Mouse (Mus musculus) stomach, embryonic 16.5 days (tissue): ENCODE measurements around the gene Gm17268. TPM values are rescaled to one million over a fixed set of nuclear protein-coding genes. Genes with fewer than 3 reads are reported as not detected.

Experiments
- ATAC-seq: fragments of 200-750 bp; cut with Nextera tagmentation; 2 replicates; pipeline ENCODE4 v1.8.0; 2017; ENCODE audit warnings: moderate number of reproducible peaks, moderate TSS enrichment; ENCODE audit not compliant: insufficient read depth, low FRiP score
- H3K27ac ChIP-seq: fragments of 300-500 bp; sonication (generic); 2 replicates; pipeline ENCODE4 v1.5.1; 2014; ENCODE audit warnings: low read length
- H3K27me3 ChIP-seq: fragments of 300-500 bp; sonication (generic); 2 replicates; pipeline ENCODE4 v1.6.1; 2014; ENCODE audit warnings: low read length, control low read depth, mixed read lengths; ENCODE audit not compliant: control insufficient read depth, insufficient read depth
- H3K36me3 ChIP-seq: fragments of 300-500 bp; sonication (generic); 2 replicates; pipeline ENCODE4 v1.6.1; 2014; ENCODE audit warnings: low read length; ENCODE audit not compliant: control insufficient read depth, insufficient read depth
- H3K4me1 ChIP-seq: fragments of 300-500 bp; sonication (generic); 2 replicates; pipeline ENCODE4 v1.6.1; 2014; ENCODE audit warnings: low read length, control low read depth, mixed read lengths; ENCODE audit not compliant: control insufficient read depth, insufficient read depth
- H3K4me2 ChIP-seq: fragments of 300-500 bp; sonication (generic); 2 replicates; pipeline ENCODE4 v1.6.1; 2014; ENCODE audit warnings: low read depth, low read length, mixed read lengths
- H3K4me3 ChIP-seq: fragments of 300-500 bp; sonication (generic); replicated peaks from 2 replicates; pipeline ENCODE4 v1.5.1; 2014; ENCODE audit warnings: mild to moderate bottlenecking, low read length
- H3K9ac ChIP-seq: fragments of 300-500 bp; sonication (generic); 2 replicates; pipeline ENCODE4 v1.6.1; 2014; ENCODE audit warnings: low read length
- H3K9me3 ChIP-seq: fragments of 300-500 bp; sonication (generic); replicated peaks from 2 replicates; pipeline ENCODE4 v1.6.1; 2016; ENCODE audit warnings: low read length, control low read depth; ENCODE audit not compliant: control insufficient read depth
- WGBS: fragments of 180-500 bp; shearing (Covaris S2); extraction: QIAGEN DNeasy Blood & Tissue Kit; methylation state at CpG from one replicate; pipeline ENCODE4 v1.1.7; 2014; 5-methylcytosine and 5-hydroxymethylcytosine counted together
- polyA plus RNA-seq: library from polyadenylated mRNA; unstranded; fragments of >200 nt; fragmentation: Nextera tagmentation; extraction: Ambion mirVana; gene quantifications from 2 replicates; pipeline ENCODE4 v1.2.1, GENCODE M21; 2015

Gene Gm17268
- polyA plus RNA-seq, 1 experiment from 2014 or later, result not detected

DNA sequence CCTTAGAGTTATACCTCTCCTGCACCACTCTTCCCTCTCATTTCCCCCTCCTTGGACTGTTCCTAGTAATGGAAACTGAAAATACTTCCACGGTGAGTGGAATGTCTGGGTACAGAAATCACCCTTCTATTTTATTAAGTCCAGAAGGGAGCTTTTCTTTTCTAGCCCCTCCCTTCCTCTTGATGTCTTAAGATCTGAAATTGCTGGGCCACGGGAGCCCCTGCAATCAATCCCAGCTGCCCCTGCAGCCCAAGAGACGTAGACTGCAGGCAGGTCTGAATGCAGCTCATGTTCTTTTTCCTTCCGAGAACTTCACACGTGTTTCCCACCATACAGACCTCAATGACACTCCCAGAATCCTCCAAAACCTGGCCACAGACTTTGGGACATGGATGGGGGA, 37.8 kb downstream of the Gm17268 start:
- WGBS, result 58% methylated on average over 5 of the region's 5 CpGs
- Histone ChIP-seq H3K27me3 (no peaks in the 10 kb centered on the region), H3K4me2 (no peak overlapping the region), H3K4me1 (no peaks in the 10 kb centered on the region), H3K4me3 (no peak overlapping the region), H3K27ac (no peak overlapping the region), H3K9me3 (no peaks in the 10 kb centered on the region), H3K9ac (no peak overlapping the region), H3K36me3 (no peaks in the 10 kb centered on the region)
- no peak for ATAC-seq

DNA sequence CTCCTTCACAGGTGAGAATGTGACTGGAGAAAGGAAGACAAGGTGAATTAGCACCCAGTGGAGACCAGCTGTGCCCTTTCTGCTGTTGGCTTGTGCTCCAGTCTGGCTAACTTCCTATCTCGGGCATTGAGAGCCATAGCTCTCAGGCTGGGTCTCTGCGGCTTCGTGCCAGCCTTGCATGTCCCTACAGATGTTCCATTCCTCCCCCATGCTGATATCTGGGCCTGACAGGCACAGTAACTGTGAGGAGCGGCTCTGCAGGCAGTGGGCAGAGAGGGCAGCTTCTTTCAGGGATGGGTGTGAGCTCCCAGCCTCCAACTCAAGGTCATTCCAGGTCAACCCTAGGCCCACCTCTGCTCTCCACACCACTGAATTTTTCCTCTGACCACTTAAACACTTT, 38.9 kb downstream of the Gm17268 start:
- Histone ChIP-seq H3K4me2 (no peak overlapping the region), H3K4me1 (no peaks in the 10 kb centered on the region), H3K27me3 (no peaks in the 10 kb centered on the region), H3K36me3 (no peaks in the 10 kb centered on the region), H3K27ac (no peak overlapping the region), H3K9ac (no peak overlapping the region), H3K9me3 (no peaks in the 10 kb centered on the region), H3K4me3 (no peak overlapping the region)
- 75% methylated on average over 4 of the region's 4 CpGs for WGBS
- ATAC-seq, result no peak

DNA sequence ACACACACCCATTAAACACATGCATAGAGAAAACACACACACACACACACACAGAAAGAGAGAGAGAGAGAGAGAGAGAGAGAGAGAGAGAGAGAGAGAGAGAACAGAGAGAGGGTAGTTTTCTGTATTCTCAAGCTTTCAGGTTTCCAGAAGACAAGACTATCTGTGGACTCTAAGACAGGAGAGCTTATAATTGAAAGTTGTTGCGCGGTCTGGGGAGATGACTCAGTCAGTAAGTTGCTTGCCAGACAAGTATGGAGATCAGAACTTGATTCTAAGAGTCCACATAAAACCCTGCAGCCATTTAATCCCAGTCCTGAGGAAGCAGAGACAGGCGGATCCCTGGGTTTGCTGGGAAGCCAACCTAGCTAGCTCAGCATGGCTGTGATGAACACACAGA, 39.7 kb downstream of the Gm17268 start:
- no peaks in the 10 kb centered on the region for H3K27me3 ChIP-seq
- WGBS, result 87% methylated on average over 3 of the region's 3 CpGs
- H3K4me1 ChIP-seq, result no peaks in the 10 kb centered on the region
- H3K9me3 ChIP-seq, result no peaks in the 10 kb centered on the region
- no peak overlapping the region for H3K4me3 ChIP-seq
- no peaks in the 10 kb centered on the region for H3K36me3 ChIP-seq
- H3K27ac ChIP-seq, result no peak overlapping the region
- H3K4me2 ChIP-seq, result no peak overlapping the region
- H3K9ac ChIP-seq, result no peak overlapping the region
- no peak for ATAC-seq

DNA sequence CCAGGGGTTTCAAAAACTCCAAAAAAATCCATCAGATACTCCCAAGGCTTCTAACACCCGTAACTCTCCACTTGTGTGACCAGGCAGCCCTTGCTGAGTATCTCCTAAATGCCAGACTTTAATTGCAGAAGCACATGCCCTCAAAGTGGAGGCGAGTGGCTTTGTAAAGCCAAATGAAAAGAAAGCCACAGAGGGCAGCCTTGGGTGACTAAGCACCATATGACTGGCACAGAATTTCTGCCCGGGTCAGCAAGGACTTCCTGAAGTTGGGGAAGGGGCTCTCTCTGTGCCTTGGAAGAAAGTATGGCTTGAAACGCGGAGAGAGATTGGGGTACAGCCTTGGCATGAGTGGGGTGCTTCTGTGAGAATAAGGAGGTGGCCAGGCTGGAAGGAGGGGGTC, 41.3 kb downstream of the Gm17268 start:
- Histone ChIP-seq H3K4me2 (no peak overlapping the region), H3K27ac (no peak overlapping the region), H3K4me3 (no peak overlapping the region), H3K9ac (no peak overlapping the region), H3K9me3 (no peaks in the 10 kb centered on the region), H3K36me3 (no peaks in the 10 kb centered on the region), H3K27me3 (no peaks in the 10 kb centered on the region), H3K4me1 (no peaks in the 10 kb centered on the region)
- no peak for ATAC-seq
- 81% methylated on average over 5 of the region's 5 CpGs for whole genome bisulfite sequencing

DNA sequence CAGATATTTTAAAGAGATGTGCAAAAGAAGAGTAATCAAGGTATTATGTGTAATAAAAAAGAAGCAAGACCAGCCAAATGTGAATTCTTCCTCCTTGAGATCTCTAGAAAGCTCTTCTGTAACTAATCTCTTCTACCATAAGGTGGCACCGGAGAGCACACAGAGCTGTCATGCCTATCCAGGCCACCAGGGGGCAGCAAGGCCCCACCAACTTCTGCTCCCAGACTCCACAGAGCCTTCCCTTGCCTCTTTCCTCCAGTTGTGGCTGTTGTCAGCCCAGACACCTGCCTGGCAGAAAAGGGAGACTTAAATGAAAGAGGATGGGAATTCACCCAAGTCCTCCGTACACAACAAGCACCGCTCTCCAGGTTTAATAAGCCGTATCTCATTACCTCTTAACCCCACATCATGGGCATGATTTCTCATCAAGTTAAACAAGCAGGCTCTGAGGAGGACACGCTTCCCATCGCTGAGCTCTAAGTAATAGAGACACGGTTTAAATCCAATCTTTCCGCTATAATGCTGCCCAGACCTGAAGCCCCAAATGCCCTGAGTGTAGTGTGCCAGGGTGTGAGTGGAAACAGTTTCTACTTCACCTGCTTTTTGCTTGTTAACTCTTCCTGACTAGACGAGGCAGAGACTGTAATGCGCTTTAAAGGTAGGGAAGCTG, 42.1 kb downstream of the Gm17268 start:
- no peak overlapping the region for H3K4me3 ChIP-seq
- 65% methylated on average over 10 of the region's 10 CpGs for WGBS
- H3K9me3 ChIP-seq, result no peaks in the 10 kb centered on the region
- no peak overlapping the region for H3K27ac ChIP-seq
- no peaks in the 10 kb centered on the region for H3K36me3 ChIP-seq
- H3K9ac ChIP-seq, result no peak overlapping the region
- H3K4me1 ChIP-seq, result no peaks in the 10 kb centered on the region
- no peaks in the 10 kb centered on the region for H3K27me3 ChIP-seq
- no peak for ATAC-seq
- no peak overlapping the region for H3K4me2 ChIP-seq

DNA sequence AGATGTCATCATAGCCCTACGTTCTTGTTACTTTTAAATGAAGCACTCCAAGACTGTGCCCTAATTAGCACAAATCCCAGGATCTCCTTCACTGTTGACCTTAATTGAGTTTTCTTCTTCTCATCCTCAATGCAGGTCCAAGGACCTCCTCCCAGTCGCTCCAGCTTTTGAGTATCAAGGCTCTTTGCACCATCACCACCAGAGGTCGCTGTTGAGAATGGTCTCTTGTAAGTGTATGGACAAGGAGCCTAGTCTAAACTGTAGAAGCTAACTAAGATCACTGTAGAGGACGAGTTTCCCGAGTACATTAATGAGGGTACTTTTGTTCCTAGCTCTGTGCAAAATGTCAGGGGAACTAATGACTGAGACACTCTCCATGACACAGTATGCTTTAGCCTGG, 55.2 kb downstream of the Gm17268 start:
- Histone ChIP-seq H3K36me3 (no peaks in the 10 kb centered on the region), H3K9ac (no peak overlapping the region), H3K27me3 (no peaks in the 10 kb centered on the region), H3K4me2 (no peak overlapping the region), H3K4me1 (no peaks in the 10 kb centered on the region), H3K9me3 (no peaks in the 10 kb centered on the region), H3K27ac (no peak overlapping the region), H3K4me3 (no peak overlapping the region)
- 37% methylated on average over 5 of the region's 5 CpGs for WGBS
- no peak for ATAC-seq

DNA sequence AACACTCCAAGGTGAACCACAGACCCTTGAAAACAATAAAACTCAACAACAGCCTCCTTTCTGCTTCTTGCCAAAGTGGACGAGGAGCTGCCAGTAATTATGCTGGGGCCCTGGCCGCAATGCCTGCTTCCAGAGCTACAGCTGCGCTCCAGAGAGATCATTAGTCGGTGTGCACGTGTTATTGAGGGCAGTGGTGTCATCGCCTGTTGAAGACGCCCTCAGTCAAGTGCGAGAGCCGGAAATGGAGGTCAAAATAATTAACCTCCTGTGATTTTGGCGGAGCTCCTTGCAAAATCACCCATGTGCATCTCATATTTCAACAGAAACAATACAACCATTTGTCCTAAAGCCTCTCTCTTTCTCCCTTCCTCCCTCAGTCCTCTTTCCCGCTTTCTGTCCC, 56.2 kb downstream of the Gm17268 start:
- Histone ChIP-seq H3K27me3 (no peaks in the 10 kb centered on the region), H3K9ac (no peak overlapping the region), H3K36me3 (no peaks in the 10 kb centered on the region), H3K4me1 (no peaks in the 10 kb centered on the region), H3K4me2 (no peak overlapping the region), H3K9me3 (no peaks in the 10 kb centered on the region), H3K4me3 (no peak overlapping the region), H3K27ac (no peak overlapping the region)
- 45% methylated on average over 11 of the region's 11 CpGs for WGBS
- no peak for ATAC-seq

Other genes with a start within 250 kb of the Gm17268 start
- 0.11 TPM in 1 of 2 replicates, not detected in the other for gene 5530401A14Rik, start 177.9 kb downstream of the Gm17268 start, polyA plus RNA-seq
- 0.22 and 0.27 TPM in 2 replicates for gene Asic2, start 70.1 kb downstream of the Gm17268 start, polyA plus RNA-seq
- gene Ccl2, start 3.0 kb downstream of the Gm17268 start, polyA plus RNA-seq, result 4.5 and 4.8 TPM in 2 replicates
- gene Ccl7, start 7.2 kb upstream of the Gm17268 start, polyA plus RNA-seq, result 1.7 and 1.8 TPM in 2 replicates
- gene Ccl11, start 19.3 kb upstream of the Gm17268 start, polyA plus RNA-seq, result 87.0 and 102 TPM in 2 replicates
- gene Ccl12, start 63.3 kb upstream of the Gm17268 start, polyA plus RNA-seq, result 1.7 and 3.3 TPM in 2 replicates
- not detected in 2 replicates for gene Ccl8, start 76.6 kb upstream of the Gm17268 start, polyA plus RNA-seq